Mouse (Mus musculus): Measurements from ENCODE around the gene Htra3.

DNA sequence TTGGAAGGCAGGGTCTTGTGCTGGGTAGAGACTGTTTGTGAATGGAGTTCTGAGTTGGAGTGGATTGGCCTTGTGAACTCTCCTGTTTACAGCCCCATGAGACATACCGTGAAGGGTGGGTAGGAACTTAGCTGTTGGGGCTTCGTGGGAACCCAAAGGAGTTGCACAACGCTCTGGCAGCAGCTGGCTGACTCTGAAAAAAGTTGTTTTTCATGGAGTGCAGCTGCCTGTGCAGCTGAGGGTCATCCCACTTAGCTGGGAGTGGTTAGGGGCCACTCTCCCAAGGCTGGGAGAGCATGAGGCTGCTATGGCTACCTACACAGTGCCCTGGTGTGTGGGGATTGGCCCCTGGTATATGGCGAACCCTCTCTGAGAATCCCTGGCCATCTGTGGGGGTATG is 32.0 kb downstream of the Htra3 start:
- TF ChIP-seq CTCF (conservative IDR thresholded peaks at IDR 0.05; ENCODE audit: insufficient read depth, insufficient read length, low read depth, low read length) = no peak
- TF ChIP-seq POLR2A (IDR thresholded peaks at IDR 0.05; ENCODE audit: low read depth, low read length) = no peak
